Mouse (Mus musculus): Measurements from ENCODE around the gene Dio2.

Gene Dio2

DNA sequence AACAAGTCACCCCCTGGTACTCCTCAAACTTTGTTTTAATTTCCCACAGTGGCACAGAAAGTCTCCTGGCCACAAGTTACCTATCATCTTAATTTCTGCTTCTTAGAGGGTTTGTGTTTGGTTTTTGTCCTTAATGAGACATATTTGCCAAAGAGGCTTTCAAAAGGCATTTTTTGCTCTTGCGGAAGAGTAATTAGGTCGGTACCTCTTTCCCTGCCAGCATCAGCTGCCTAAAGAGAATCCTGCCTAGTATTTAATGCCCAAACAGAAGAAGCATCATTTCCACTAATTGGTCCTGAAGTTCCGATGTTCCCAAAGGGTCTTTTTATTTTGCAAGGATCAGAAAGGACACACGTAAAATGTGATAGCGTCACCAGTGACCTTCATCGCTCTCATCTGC lies 4.5 kb downstream of the Dio2 start:
- Histone ChIP-seq H3K27me3 (ENCODE audit: insufficient read depth, low read length) (peaks cover 4% of the 10 kb centered on the region; the same call in 1 of the 2 replicates), H3K9me3 (ENCODE audit: low read length) (no peaks in the 10 kb centered on the region), H3K36me3 (ENCODE audit: insufficient read depth, low read length) (no peaks in the 10 kb centered on the region), H3K4me1 (replicated peaks; ENCODE audit: low read depth, low read length) (peaks cover 5% of the 10 kb centered on the region; the same call in 1 of the 2 replicates), H3K4me3 (replicated peaks; ENCODE audit: low read length) (no peak overlapping the region)
- TF ChIP-seq NANOG (IDR thresholded peaks at IDR 0.05; ENCODE audit: borderline replicate concordance, low read length) (no peak), CTCF (conservative IDR thresholded peaks at IDR 0.05; ENCODE audit: low read length) (no peak), POU5F1 (IDR thresholded peaks at IDR 0.05; ENCODE audit: borderline replicate concordance, low read length) (no peak)

DNA sequence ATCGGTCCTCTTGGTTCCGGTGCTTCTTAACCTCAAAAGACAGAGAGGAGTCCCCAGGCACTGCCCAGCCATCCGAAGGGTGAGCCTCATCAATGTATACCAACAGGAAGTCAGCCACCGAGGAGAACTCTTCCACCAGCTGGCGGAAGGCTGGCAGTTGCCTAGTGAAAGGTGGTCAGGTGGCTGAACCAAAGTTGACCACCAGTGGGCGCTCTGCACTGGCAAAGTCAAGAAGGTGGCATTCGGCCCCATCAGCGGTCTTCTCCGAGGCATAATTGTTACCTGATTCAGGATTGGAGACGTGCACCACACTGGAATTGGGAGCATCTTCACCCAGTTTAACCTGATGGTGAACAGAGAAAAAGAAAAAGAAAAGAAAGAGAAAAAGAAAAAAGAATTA lies 8.6 kb downstream of the Dio2 start:
- Histone ChIP-seq H3K4me1 (replicated peaks; ENCODE audit: low read depth, low read length) (peaks cover 5% of the 10 kb centered on the region; the same call in 1 of the 2 replicates), H3K36me3 (ENCODE audit: insufficient read depth, low read length) (no peaks in the 10 kb centered on the region), H3K4me3 (replicated peaks; ENCODE audit: low read length) (no peak overlapping the region), H3K9me3 (ENCODE audit: low read length) (no peaks in the 10 kb centered on the region), H3K27me3 (ENCODE audit: insufficient read depth, low read length) (no peaks in the 10 kb centered on the region)
- TF ChIP-seq CTCF (conservative IDR thresholded peaks at IDR 0.05; ENCODE audit: low read length) (peak; percentile 94), POU5F1 (IDR thresholded peaks at IDR 0.05; ENCODE audit: borderline replicate concordance, low read length) (no peak)

DNA sequence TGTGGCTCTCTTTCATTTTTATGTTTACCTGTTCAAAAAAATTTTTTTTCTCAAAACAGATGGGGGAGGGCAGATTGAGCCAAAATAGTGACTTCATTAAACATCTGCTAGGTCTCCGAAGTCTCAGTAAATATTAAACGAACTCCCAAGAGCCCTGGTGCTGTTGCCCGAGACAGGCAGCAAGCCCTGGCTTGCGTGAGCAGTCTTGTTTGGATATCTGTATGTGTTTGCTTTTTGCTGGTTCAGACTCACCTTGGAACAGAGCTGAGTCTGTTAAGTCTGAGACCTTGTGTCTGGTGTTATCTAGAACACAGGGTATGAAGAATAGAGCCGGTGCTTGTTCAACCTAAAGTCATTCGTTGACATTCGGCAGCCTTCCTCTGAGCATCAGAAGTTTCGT lies 13.1 kb downstream of the Dio2 start:
- no peak overlapping the region for H3K4me3 ChIP-seq (replicated peaks; ENCODE audit: low read length)
- no peaks in the 10 kb centered on the region for H3K27me3 ChIP-seq (ENCODE audit: insufficient read depth, low read length)
- H3K4me1 ChIP-seq (replicated peaks; ENCODE audit: low read depth, low read length) = peaks cover 5% of the 10 kb centered on the region; the same call in 1 of the 2 replicates
- no peaks in the 10 kb centered on the region for H3K9me3 ChIP-seq (ENCODE audit: low read length)
- H3K36me3 ChIP-seq (ENCODE audit: insufficient read depth, low read length) = no peaks in the 10 kb centered on the region
- TF ChIP-seq POU5F1 (IDR thresholded peaks at IDR 0.05; ENCODE audit: borderline replicate concordance, low read length) (no peak), NANOG (IDR thresholded peaks at IDR 0.05; ENCODE audit: borderline replicate concordance, low read length) (no peak), CTCF (conservative IDR thresholded peaks at IDR 0.05; ENCODE audit: low read length) (no peak)

DNA sequence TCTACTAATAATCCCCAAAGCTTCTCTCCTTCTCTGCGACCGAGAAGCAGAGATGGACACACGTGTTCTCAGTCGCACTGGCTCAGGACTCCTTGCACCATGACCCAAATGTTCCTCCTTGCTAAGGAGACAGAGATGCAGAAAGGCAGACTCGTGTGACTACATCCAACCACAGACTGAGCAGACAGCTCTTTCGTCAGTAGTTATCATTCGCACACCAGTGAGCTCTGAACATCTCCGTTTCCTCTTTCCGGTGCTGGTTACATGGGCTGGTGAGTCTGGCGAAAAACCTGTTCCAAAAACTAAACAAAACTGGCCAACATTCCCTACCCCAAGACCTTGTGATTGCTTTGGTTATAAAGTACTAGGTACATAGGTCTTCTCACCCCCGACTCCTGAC lies 13.6 kb downstream of the Dio2 start:
- Histone ChIP-seq H3K4me3 (replicated peaks; ENCODE audit: low read length) (no peak overlapping the region), H3K27me3 (ENCODE audit: insufficient read depth, low read length) (no peaks in the 10 kb centered on the region), H3K4me1 (replicated peaks; ENCODE audit: low read depth, low read length) (peaks cover 5% of the 10 kb centered on the region; the same call in 1 of the 2 replicates), H3K9me3 (ENCODE audit: low read length) (no peaks in the 10 kb centered on the region), H3K36me3 (ENCODE audit: insufficient read depth, low read length) (no peaks in the 10 kb centered on the region)
- no peak for TF ChIP-seq NANOG (IDR thresholded peaks at IDR 0.05; ENCODE audit: borderline replicate concordance, low read length)

DNA sequence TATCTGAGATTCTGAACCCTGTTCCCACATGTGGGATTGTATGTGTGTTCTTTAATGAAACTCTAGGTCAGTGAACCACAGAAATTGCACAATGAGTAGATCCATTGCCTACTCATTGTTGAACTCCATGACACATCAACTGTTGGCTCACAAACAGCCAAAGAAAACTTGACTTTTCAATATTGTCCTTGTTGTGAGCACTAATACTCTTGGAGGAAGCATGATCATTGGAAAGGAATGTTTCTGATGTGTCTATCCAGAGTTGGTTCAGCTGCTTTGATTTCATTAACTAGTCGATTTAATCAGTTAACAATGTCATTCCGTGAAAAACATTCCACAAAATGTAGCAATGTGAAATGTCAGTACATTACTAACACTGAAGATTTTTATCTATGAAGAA lies 44.1 kb downstream of the Dio2 start:
- TF ChIP-seq CTCF (conservative IDR thresholded peaks at IDR 0.05; ENCODE audit: low read length) (no peak), NANOG (IDR thresholded peaks at IDR 0.05; ENCODE audit: borderline replicate concordance, low read length) (no peak), POU5F1 (IDR thresholded peaks at IDR 0.05; ENCODE audit: borderline replicate concordance, low read length) (no peak)
- Histone ChIP-seq H3K27me3 (ENCODE audit: insufficient read depth, low read length) (no peaks in the 10 kb centered on the region), H3K4me3 (replicated peaks; ENCODE audit: low read length) (no peak overlapping the region), H3K9me3 (ENCODE audit: low read length) (no peaks in the 10 kb centered on the region), H3K4me1 (replicated peaks; ENCODE audit: low read depth, low read length) (no peaks in the 10 kb centered on the region), H3K36me3 (ENCODE audit: insufficient read depth, low read length) (no peaks in the 10 kb centered on the region)
